Mouse (Mus musculus): Measurements from ENCODE around the gene Gucy1b2.

Gucy1b2 gene

GRCm38 (mm10) chr14:62374001-62374400, 82.1 kb downstream of the Gucy1b2 start:
- no peak for DNase-seq (ENCODE audit: low read depth, low spot score)

GRCm38 (mm10) chr14:62370819-62371218, 85.3 kb downstream of the Gucy1b2 start:
- DNase-seq (ENCODE audit: low read depth, low spot score), result no peak

GRCm38 (mm10) chr14:62363774-62364173, 92.3 kb downstream of the Gucy1b2 start:
- DNase-seq (ENCODE audit: low read depth, low spot score), result no peak

GRCm38 (mm10) chr14:62361263-62361980, 94.7 kb downstream of the Gucy1b2 start:
- no peak for DNase-seq (ENCODE audit: low read depth, low spot score)

GRCm38 (mm10) chr14:62355201-62355600, 100.9 kb downstream of the Gucy1b2 start:
- no peak for DNase-seq (ENCODE audit: low read depth, low spot score)

GRCm38 (mm10) chr14:62353793-62354192, 102.3 kb downstream of the Gucy1b2 start:
- DNase-seq (ENCODE audit: low read depth, low spot score), result no peak

- no peak for DNase-seq (ENCODE audit: low read depth, low spot score)
Measured at GRCm38 (mm10) chr14:62353372-62353771, 102.7 kb downstream of the Gucy1b2 start.

- DNase-seq (ENCODE audit: low read depth, low spot score), result no peak
Measured at GRCm38 (mm10) chr14:62350890-62351289, 105.2 kb downstream of the Gucy1b2 start.

GRCm38 (mm10) chr14:62350186-62350585, 105.9 kb downstream of the Gucy1b2 start:
- DNase-seq (ENCODE audit: low read depth, low spot score), result no peak

- DNase-seq (ENCODE audit: low read depth, low spot score), result no peak
Measured at GRCm38 (mm10) chr14:62349786-62350185, 106.3 kb downstream of the Gucy1b2 start.

GRCm38 (mm10) chr14:62347103-62347502, 109.0 kb downstream of the Gucy1b2 start:
- no peak for DNase-seq (ENCODE audit: low read depth, low spot score)

GRCm38 (mm10) chr14:62346570-62346969, 109.5 kb downstream of the Gucy1b2 start:
- no peak for DNase-seq (ENCODE audit: low read depth, low spot score)

Measured in brain, embryonic 18.5 days (tissue).